Mouse (Mus musculus) thymus, postnatal 14 days (tissue): ENCODE measurements around the gene Glce.
A peak's percentile ranks its signal among the peaks of the same experiment; 100 is the strongest.

ENCODE experiments used
- DNase-seq: peaks from one replicate; pipeline ENCODE4 v3.0.0; 2021

Glce gene

DNA sequence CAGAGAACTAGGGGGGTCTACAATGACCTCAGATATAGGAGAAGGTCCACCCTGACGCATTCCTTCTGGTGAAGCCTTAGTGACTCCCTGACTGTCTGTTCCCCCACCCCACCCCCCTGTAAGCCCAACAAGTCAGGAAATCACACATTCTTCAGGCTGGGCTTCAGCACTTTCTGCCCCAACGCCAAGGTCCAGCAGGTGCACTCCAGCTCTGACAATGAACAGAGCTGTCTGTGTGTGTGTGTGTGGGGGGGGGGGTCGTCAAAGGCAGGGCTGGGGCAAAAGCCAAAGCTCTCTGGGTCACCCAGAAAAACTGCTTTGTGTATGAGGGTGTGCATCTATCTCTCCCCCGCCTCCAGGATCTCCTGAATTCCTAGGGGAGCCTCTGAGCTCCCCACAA is 98.6 kb downstream of the Glce start:
- no peak for DNase-seq

DNA sequence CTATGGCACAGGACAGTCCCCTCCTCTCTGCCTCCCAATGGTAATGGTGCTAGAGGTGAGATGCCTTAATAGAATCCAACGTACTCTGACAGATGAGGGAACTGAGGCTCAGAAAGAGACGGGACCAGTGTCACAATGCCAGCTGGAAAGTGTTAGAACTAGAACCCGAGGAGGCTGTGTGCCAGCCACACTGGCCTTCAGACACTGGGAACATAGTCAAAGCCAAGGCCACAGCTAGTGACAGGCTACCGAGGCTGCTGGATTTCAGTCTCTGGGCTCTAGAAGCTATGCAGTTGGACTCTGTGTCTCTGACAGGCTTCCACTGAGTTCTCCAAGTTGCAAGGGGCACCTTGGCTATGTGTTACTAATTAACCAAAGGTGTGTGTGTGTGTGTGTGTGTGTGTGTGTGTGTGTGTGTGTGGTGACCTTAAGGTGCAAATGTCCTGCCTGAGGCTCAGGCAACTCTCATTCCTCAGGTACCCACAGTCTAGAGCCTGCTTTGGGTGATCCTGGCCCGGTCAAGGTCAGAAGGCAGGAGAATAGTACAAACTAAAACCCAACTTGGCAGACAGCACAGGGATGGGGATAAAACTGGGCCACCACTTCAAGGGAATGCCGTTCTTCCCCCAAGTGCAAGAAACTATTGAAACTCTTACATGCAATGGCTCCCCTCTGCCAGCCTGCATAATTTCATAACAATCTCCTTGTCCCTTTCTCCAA is 99.3 kb downstream of the Glce start:
- DNase-seq, result no peak

DNA sequence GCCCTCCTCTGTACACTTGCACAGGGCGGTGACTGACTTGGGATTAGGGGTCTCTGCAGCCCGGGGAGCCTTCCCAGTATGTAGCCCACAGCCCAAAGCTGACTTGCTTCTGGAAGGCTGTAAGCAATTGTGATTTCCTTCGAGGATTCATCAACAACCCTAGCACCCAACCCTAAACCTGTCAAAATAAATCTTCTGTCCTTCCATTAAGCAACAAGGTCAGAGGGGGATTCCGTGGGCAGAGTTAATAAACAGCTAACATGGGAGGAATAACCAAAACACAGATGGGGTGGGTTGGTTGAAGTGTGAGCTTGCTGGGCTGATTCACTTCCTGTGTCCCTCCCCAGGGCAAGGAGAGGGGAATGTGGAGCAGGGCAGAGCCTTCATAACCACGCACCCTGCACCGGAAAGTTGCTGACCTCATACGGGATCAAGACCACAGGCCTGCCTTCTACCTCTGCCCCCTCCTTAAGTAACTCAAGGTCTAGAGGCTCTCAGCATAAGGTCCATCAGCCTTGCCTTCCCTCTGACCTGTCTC is 100.8 kb downstream of the Glce start:
- no peak for DNase-seq

DNA sequence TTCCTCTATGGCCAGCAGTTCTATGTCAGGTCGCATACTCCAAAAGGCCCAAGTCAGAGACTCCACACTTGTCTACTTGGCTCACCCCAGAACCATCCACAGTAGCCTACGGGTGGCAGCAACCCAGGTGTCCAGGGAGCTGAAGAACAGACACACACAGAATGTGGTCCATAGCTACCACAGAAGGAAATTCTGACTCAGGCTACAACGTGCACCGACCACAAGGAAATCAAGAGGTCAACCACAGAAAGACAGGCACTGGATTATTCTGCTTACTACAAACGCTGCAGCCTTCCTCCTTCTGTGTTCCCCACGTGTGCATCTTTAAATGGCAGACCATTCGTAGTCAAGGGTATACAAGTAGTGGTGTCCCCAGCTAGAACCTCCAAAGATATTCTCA is 102.2 kb downstream of the Glce start:
- DNase-seq, result no peak

DNA sequence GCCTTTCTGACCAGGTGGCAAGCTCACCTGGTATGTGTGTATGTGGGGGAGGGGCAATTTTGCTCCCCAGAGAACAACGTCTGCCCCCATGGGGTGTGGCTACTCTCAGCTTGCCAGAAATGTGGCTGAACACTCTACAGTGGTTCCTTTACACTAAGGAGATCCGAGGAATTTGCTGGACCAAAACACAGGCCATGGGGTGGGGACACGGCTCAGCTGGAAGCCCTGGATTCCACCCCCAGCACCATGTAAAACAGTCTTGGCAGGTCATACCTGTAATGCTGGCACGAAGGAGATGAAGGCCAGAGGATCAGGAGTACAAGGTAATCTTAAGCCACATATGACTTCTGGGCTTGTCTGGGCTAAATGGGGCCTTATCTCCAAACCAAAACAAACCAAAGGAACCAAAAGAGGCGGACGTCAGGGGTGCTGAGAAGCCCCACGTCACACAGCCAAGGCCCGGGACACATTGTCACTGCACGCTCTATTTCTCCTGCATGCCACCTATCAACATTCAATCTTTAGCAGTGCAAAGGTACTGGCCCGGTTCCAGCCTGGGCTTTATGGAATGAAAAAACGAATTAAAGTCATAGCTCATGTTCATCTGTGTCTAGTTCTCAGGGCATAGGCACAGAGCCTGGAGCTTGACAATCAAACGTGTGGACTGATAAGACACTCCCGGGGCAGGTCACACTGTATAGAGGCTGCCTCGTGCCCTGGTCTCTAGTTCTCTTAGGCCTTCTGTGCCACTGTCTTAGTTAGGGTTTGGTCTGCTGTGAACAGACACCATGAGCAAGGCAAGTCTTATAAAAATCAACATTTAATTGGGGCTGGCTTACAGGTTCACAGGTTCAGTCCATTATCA is 104.0 kb downstream of the Glce start:
- no peak for DNase-seq

DNA sequence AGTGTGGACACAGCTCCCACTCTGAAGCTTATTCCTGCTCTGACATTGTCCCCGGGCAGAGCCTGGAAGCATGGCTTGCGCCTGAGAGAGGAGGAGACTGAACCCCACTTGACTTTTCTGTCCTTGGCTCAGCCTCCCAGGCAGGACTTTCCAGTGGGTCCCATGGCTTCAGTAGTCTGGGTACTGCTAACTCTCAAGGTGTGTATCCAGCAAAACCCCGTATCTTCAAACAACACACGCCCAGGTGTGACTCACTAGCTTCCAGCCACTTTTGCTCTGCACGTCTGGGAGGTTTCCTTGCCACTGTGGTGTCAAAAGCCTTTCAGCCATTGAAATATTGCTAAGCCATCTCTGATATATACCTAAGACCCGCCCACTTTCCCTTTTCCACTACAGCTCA is 105.1 kb downstream of the Glce start:
- no peak for DNase-seq

DNA sequence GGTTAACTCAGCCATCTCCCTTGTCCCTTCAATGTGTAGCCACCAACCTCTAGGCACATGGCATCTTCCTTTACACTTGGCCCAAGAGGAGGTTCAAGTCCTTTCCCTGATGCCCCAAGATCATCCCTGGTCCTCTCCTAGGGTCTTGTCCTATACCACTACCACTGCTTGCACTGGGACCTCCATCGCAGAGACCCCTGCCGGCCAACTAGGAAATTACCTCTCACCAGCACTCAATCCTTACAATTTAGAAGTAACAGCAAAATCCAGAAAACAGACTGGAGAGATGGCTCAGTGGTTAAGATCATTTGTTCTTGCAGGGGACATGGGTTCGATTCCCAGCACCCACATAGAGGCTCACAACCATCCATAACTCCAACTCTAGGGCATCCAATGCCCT is 107.0 kb downstream of the Glce start:
- peak; percentile 37 for DNase-seq

DNA sequence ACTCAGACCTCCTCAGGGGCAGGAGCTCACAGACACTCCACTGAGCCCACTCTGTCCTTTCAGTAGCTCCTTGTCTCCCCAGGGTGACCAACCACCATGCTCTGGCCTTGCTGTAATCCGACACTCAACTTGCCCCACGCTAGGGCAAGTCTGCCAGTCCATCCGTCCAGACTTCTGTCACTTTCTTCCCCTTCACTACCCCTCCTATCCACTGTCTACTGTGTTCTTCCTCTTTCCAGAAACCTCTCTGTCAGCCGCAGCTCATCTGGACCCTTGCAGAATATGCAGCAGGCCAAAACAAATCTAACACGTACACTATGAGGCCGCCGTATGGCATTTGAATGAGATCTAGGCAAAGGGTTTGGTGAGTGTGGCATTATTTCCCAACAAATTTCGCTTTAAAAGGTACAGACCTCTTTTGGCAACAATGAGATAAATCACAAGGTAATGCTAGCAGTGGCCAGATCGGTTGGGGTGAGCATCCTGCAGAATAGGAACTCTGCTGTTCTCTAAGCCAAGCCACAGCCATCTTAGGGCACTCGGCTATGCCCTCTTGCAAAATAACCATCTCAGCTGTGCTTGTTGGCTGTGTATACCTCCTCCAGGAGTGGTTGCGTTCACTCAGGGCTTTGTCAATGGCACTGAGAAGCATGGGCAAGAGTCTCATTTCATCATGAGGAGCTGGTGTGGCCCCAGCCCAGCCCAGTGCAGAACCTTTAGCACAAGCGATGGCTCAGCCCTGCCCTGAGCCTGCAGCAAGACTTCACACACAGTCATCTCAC is 108.9 kb downstream of the Glce start:
- no peak for DNase-seq

DNA sequence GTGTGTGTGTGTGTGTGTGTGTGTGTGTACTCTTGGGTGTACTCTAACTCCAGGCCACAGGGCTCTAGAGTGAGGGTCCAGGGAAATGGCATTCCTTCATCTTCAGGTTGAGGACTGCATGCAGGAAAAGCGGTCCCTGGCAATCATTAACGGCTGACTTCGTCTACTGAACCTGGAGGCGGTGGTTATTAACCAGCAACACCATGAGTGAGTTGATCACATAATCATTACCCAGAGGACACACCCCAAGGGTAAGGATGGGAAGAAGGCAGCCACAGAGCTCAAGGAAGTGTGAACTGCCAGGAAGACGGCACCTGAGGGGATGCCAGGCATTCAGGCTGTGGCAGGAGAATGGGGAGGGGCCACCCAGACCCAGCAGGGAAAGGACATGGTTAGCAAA is 114.1 kb downstream of the Glce start:
- no peak for DNase-seq
